Mouse (Mus musculus) liver, adult 2 months (tissue): ENCODE data around the gene Anks1b. TPM values are rescaled to one million over a fixed set of nuclear protein-coding genes. Genes with fewer than 3 reads are reported as not detected.

Experiments
- DNase-seq: peaks from one replicate; pipeline ENCODE4 v3.0.0-alpha.2; 2011; ENCODE audit warnings: low read depth, low spot score; ENCODE audit errors: extremely low read depth
- H3K27ac ChIP-seq: fragments of 200-500 bp; replicated peaks from 2 replicates; pipeline ENCODE4 v1.5.1; 2012; ENCODE audit warnings: low read depth, mild to moderate bottlenecking, control low read depth, inconsistent platforms, low read length; ENCODE audit not compliant: insufficient read depth
- H3K27me3 ChIP-seq: fragments of 200-500 bp; 2 replicates; pipeline ENCODE4 v1.6.1; 2012; ENCODE audit warnings: mild to moderate bottlenecking, moderate library complexity, low read length, inconsistent platforms; ENCODE audit not compliant: control insufficient read depth, insufficient read depth
- H3K36me3 ChIP-seq: fragments of 200-500 bp; 2 replicates; pipeline ENCODE4 v1.6.1; 2012; ENCODE audit warnings: low read length, inconsistent platforms; ENCODE audit not compliant: control insufficient read depth, insufficient read depth
- H3K4me1 ChIP-seq: fragments of 200-500 bp; 2 replicates; pipeline ENCODE4 v1.6.1; 2011; ENCODE audit warnings: low read length; ENCODE audit not compliant: control insufficient read depth, insufficient read depth
- H3K4me3 ChIP-seq: fragments of 200-500 bp; 2 replicates; pipeline ENCODE4 v1.5.1; 2011; ENCODE audit warnings: low read depth, mild to moderate bottlenecking, control low read depth, low read length, moderate library complexity; ENCODE audit not compliant: insufficient read depth
- H3K79me2 ChIP-seq: fragments of 200-500 bp; 2 replicates; pipeline ENCODE4 v1.6.1; 2012; ENCODE audit warnings: inconsistent platforms, mild to moderate bottlenecking, low read length, moderate library complexity; ENCODE audit not compliant: control insufficient read depth, insufficient read depth
- H3K9ac ChIP-seq: fragments of 200-500 bp; 2 replicates; pipeline ENCODE4 v1.6.1; 2012; ENCODE audit warnings: low read depth, mild to moderate bottlenecking, control low read depth, inconsistent platforms, low read length
- CTCF ChIP-seq: fragments of 200-500 bp; IDR thresholded peaks from 2 replicates; pipeline ENCODE4 v1.5.1; 2011; ENCODE audit warnings: low read depth, low read length, control low read depth
- POLR2A ChIP-seq: fragments of 200-500 bp; IDR thresholded peaks from 2 replicates; pipeline ENCODE4 v1.6.1; 2011; ENCODE audit warnings: low read length, control low read depth; ENCODE audit not compliant: insufficient read depth; ENCODE audit errors: extremely low read depth
- WGBS: fragments of 180-500 bp; shearing (Covaris S2); methylation state at CpG from one replicate; pipeline ENCODE4 v1.1.7; 2018; 5-methylcytosine and 5-hydroxymethylcytosine counted together
- polyA plus RNA-seq: library from polyadenylated mRNA; depleted of rRNA; stranded (reverse); fragments of >200 nt; gene quantifications from 2 replicates; pipeline ENCODE4 v1.2.3, GENCODE M21; 2012
- total RNA-seq: library from RNA; depleted of rRNA; stranded (reverse); fragments of >200 nt; gene quantifications from 2 replicates; pipeline ENCODE4 v1.2.3, GENCODE M21; 2014

Gene Anks1b
- total and polyA plus RNA-seq, 2 experiments = under 0.01 TPM; not detected in 1

DNA sequence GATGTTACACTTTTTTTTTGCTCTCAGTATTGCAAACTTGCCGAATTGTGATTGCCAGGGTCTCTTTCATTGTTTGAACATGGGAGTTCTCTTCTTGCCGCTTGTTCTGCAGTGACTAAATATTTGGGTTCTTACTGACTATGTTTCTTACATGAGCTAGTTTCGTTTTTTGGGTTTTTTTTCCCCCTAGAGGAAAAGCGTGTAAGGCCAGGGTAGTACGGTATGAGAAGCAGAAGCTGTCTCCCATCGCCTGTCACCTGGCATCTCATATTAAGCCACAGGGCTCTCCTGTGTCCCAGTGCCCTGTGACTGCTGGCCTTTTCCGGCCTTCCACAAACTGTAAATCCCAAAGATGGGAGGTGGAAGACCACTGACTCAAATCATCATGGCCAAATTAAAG lies 979.1 kb downstream of the Anks1b start:
- 75% methylated on average over 7 of the region's 7 CpGs for WGBS
- Histone ChIP-seq H3K4me1 (no peaks in the 10 kb centered on the region), H3K9ac (no peak overlapping the region), H3K27me3 (peaks cover 2% of the 10 kb centered on the region; the same call in 1 of the 2 replicates), H3K27ac (no peak overlapping the region), H3K79me2 (no peaks in the 10 kb centered on the region), H3K4me3 (no peak overlapping the region), H3K36me3 (no peaks in the 10 kb centered on the region)
- TF ChIP-seq POLR2A (no peak), CTCF (no peak)
- DNase-seq = no peak

DNA sequence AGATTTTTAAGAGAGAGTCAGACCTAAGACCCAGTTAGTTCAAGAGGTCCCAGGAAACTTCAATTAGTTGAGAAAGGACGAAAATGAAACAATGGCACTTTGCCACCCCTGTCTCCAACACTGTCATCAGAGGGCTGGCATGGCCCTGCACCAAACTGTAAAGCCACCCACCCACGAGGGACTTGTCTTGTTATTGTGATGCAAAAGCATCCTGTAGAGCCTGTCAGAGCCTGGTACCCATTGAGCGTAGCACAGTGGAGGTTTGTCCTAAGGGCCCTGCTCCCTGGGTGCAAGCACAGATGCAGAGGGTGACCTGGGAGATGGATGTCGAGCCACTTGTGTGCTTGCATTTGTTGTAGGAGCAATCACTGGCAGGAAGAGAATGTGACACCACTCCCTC lies 983.4 kb downstream of the Anks1b start:
- Histone ChIP-seq H3K36me3 (no peaks in the 10 kb centered on the region), H3K79me2 (no peaks in the 10 kb centered on the region), H3K4me1 (no peaks in the 10 kb centered on the region), H3K27ac (no peak overlapping the region), H3K9ac (no peak overlapping the region), H3K4me3 (no peak overlapping the region), H3K27me3 (peaks cover 2% of the 10 kb centered on the region; the same call in 1 of the 2 replicates)
- no peak for TF ChIP-seq POLR2A
- TF ChIP-seq CTCF = no peak
- DNase-seq = no peak
- 42% methylated on average over 4 of the region's 4 CpGs for WGBS

DNA sequence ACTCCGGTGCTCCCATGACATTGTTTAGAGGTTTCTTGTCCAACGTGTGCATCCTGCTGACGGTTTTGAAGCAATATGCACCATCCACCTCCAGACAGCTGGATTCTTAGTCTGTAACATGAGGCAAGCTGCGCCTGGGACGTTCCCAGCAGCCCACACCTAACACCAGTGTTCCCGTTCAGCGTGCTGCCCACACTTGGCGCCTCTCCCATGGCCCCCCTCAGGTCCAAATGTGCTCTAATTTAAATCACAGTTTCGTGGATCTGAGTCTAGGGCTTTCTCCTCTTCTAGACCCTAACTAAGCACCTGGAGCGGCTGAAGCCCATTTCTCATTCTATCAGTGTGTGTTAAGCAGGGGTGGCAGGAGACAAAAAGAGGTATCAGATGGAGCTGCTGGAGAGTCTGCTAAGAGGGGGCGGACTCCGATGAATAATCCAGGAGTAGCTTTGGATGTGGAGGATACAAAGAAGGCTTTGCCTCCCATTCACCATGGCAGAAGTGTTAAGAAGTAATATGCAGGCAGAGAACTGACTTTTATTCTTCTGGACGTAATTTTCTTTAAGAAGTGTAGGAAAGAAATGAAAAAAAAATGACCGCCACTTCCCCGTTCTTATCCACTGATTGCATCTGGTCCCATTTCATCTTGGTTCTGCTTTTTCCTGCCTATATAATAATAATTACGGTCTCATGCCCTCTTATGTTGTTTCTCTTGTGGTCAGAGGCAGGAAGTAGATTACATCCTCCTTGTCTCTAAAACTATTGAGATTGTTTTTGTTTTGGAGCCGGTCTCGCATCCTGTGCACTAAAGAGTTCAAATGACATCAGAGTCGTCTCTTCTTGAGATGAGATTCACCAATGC lies 986.6 kb downstream of the Anks1b start:
- Histone ChIP-seq H3K36me3 (no peaks in the 10 kb centered on the region), H3K27ac (no peak overlapping the region), H3K79me2 (no peaks in the 10 kb centered on the region), H3K9ac (no peak overlapping the region), H3K27me3 (no peaks in the 10 kb centered on the region), H3K4me3 (no peak overlapping the region), H3K4me1 (no peaks in the 10 kb centered on the region)
- WGBS = 79% methylated on average over 19 of the region's 19 CpGs
- no peak for DNase-seq
- no peak for TF ChIP-seq POLR2A
- no peak for TF ChIP-seq CTCF

DNA sequence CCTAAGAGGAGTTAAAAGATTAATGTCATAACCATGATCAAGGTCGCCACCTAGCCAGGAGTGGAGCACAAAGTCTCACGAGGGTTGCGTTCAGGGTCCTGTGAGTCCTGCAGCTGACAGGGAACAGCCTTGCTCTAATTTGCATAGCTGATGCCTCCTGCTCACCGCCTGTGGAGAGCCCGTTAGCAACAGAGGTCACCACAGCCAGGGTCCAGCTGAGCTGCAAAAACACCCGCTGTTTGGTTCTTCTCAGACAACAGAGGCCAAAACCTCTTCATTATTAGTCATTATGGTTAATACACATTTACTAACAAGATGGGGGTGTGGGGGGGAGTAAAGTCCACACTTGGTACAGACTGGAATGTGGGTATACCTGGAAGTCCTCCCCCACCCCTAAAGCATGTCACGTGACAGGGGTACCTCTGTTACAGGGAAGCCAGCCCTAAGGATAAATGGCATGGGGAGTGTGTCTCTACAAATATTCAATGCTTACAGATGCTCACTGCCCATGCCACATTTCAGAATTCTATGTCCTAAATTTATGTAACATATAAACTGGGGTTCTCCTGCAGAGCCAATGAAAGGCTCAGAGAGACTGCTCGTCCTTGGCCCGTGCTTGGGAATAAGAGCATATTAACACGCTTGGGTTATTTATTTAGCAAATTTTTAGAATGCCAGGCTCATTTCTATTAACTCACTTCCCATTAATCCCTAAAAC lies 990.7 kb downstream of the Anks1b start:
- 19% methylated on average over 10 of the region's 10 CpGs for WGBS

DNA sequence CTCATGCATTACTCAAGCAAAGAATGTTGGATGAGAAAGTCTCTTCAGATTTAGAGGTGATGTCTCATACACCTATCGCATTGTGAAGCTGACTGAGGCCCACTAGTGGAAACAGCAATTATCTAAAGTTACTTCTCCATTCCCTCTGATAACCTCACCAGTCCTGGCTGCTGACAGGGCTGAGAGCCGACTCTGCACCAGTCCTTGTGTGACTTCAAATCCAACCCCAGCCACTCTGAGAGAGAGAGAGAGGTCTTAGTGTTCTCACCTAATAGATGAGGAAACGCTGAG lies 991.2 kb downstream of the Anks1b start:
- no peaks in the 10 kb centered on the region for H3K36me3 ChIP-seq
- no peak overlapping the region for H3K27ac ChIP-seq
- no peak for TF ChIP-seq POLR2A
- TF ChIP-seq CTCF = no peak
- 21% methylated on average over 3 of the region's 3 CpGs for WGBS
- H3K4me3 ChIP-seq = no peak overlapping the region
- no peak for DNase-seq
- H3K9ac ChIP-seq = no peak overlapping the region
- no peaks in the 10 kb centered on the region for H3K79me2 ChIP-seq
- no peaks in the 10 kb centered on the region for H3K4me1 ChIP-seq
- no peaks in the 10 kb centered on the region for H3K27me3 ChIP-seq

More for the DNA sequence above, 990.7 kb downstream of the Anks1b start:
- H3K36me3 ChIP-seq = no peaks in the 10 kb centered on the region
- no peak overlapping the region for H3K9ac ChIP-seq
- no peaks in the 10 kb centered on the region for H3K27me3 ChIP-seq
- no peak overlapping the region for H3K27ac ChIP-seq
- DNase-seq = no peak
- no peak overlapping the region for H3K4me3 ChIP-seq
- H3K79me2 ChIP-seq = no peaks in the 10 kb centered on the region
- no peaks in the 10 kb centered on the region for H3K4me1 ChIP-seq
- TF ChIP-seq CTCF (no peak), POLR2A (no peak)

DNA sequence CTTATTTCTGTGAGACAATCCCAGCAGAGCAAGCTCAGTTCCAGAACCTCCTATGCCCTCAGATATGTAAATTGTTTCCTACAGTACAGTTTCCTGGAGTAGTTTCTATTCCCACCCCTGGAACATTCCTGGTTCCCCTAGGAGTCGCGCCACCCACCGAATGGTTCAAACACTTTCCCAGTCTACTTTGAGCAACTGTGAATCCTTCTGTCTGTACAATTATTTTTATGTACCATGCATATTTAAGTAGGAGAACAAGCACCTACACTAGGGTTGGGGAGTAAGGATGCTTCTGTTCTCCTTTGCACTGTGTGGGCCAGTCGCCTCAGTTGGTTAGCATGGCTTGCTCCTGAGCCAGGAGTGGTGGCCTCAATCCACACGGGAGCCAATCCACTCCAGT lies 999.9 kb downstream of the Anks1b start:
- H3K36me3 ChIP-seq = no peaks in the 10 kb centered on the region
- no peaks in the 10 kb centered on the region for H3K4me1 ChIP-seq
- no peak for TF ChIP-seq CTCF
- no peak for TF ChIP-seq POLR2A
- WGBS = 91% methylated on average over 5 of the region's 5 CpGs
- H3K9ac ChIP-seq = no peak overlapping the region
- no peaks in the 10 kb centered on the region for H3K79me2 ChIP-seq
- no peak for DNase-seq
- no peaks in the 10 kb centered on the region for H3K27me3 ChIP-seq
- no peak overlapping the region for H3K27ac ChIP-seq
- H3K4me3 ChIP-seq = no peak overlapping the region
